Mouse (Mus musculus) heart, postnatal 0 days (tissue): ENCODE results near the gene Brd2. TPM values are rescaled to one million over a fixed set of nuclear protein-coding genes. Genes with fewer than 3 reads are reported as not detected.
A peak's percentile ranks its signal among the peaks of the same experiment; 100 is the strongest.

ENCODE experiments used
- ATAC-seq: fragments of 200-750 bp; cut with Nextera tagmentation; 2 replicates; pipeline ENCODE4 v1.8.0; 2017; ENCODE audit warnings: low read depth, moderate number of reproducible peaks, moderate library complexity; ENCODE audit not compliant: insufficient read depth
- DNase-seq: peaks from one replicate; pipeline ENCODE4 v3.0.0-alpha.2; 2016; ENCODE audit warnings: low spot score
- H3K27ac ChIP-seq: fragments of 300-500 bp; sonication (generic); 2 replicates; pipeline ENCODE4 v1.5.1; 2014; ENCODE audit warnings: low read depth, mild to moderate bottlenecking
- H3K27me3 ChIP-seq: fragments of 300-500 bp; sonication (generic); 2 replicates; pipeline ENCODE4 v1.6.1; 2014; ENCODE audit warnings: low read length, mixed read lengths; ENCODE audit not compliant: control insufficient read depth, insufficient read depth
- H3K36me3 ChIP-seq: fragments of 300-500 bp; sonication (generic); replicated peaks from 2 replicates; pipeline ENCODE4 v1.6.1; 2014; ENCODE audit warnings: low read length, mixed read lengths; ENCODE audit not compliant: control insufficient read depth, insufficient read depth
- H3K4me1 ChIP-seq: fragments of 300-500 bp; sonication (generic); 2 replicates; pipeline ENCODE4 v1.6.1; 2014; ENCODE audit warnings: antibody characterized with exemption; ENCODE audit not compliant: control insufficient read depth, insufficient read depth
- H3K4me2 ChIP-seq: fragments of 300-500 bp; sonication (generic); 2 replicates; pipeline ENCODE4 v1.6.1; 2014; ENCODE audit warnings: low read depth, mild to moderate bottlenecking, low read length, moderate library complexity
- H3K4me3 ChIP-seq: fragments of 300-500 bp; sonication (generic); 2 replicates; pipeline ENCODE4 v1.5.1; 2014; ENCODE audit warnings: low read depth, low read length
- H3K9ac ChIP-seq: fragments of 300-500 bp; sonication (generic); replicated peaks from 2 replicates; pipeline ENCODE4 v1.6.1; 2014; ENCODE audit warnings: low read depth, low read length, mixed read lengths
- H3K9me3 ChIP-seq: fragments of 300-500 bp; sonication (generic); replicated peaks from 2 replicates; pipeline ENCODE4 v1.6.1; 2016; ENCODE audit warnings: low read length; ENCODE audit not compliant: control insufficient read depth
- CTCF ChIP-seq: IDR thresholded peaks from 2 replicates; pipeline ENCODE4 v1.5.1; 2016; ENCODE audit warnings: antibody characterized with exemption, control low read depth, low read depth
- EP300 ChIP-seq: IDR thresholded peaks from 2 replicates; pipeline ENCODE4 v1.6.1; 2016; ENCODE audit warnings: antibody characterized with exemption, low read depth
- WGBS: fragments of 180-500 bp; shearing (Covaris S2); extraction: QIAGEN DNeasy Blood & Tissue Kit; methylation state at CpG from one replicate; pipeline ENCODE4 v1.1.7; 2014; 5-methylcytosine and 5-hydroxymethylcytosine counted together
- polyA plus RNA-seq: library from polyadenylated mRNA; unstranded; fragments of >200 nt; fragmentation: Nextera tagmentation; extraction: Ambion mirVana; gene quantifications from 2 replicates; pipeline ENCODE4 v1.2.1, GENCODE M21; 2015
- total RNA-seq: library from RNA; depleted of rRNA; stranded (reverse); fragments of >200 nt; gene quantifications from 2 replicates; pipeline ENCODE4 v1.2.3, GENCODE M21; 2014; ENCODE audit warnings: low replicate concordance

The Brd2 gene
- total and polyA plus RNA-seq, 2 experiments from 2014 or later: 38.4 to 87.5 TPM

DNA sequence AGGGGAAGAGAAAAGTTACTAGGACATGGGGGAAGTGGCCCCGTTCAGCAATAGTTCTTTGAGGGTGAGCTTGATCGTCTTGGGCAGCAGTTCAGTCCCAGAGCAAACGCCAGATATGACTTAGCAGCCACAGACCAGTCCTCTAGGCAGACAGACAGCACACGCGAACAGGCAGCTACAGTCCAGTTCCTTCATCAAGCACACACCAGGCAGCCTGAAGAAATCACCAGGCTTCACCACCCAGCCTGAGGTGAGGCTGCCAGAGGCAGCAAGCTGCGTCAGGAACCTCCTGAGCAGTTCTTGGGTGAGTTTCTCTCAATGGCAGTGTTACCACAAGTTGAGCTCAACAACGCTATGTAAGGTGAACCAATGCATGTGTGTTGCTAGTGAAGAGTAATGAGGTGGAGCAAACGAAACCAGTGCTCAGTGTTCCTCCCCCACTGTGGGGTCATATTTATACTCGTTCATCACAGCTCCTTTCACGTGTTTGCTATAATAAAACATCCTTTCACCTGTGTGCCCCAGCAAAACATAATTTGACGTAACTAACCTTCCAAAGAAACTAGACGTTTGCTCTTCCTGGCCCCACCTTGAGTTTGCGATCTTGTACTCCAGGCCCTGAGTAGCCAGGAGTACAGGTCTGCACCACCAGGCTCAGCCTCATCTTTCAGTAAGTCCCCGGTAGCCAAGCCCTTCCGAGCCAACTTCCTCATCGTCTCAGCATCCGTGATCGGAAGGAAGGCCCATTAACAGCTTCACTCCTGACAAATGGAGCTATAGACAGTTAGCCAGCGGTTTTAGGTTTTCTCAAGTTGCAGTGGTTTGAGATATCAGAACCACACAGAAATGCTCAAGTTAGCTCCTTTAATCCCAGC is 7.9 kb upstream of the Brd2 start:
- DNase-seq (no peak), ATAC-seq (no peak)
- H3K36me3 ChIP-seq: no peaks in the 10 kb centered on the region
- H3K4me3 ChIP-seq: no peak overlapping the region
- H3K9me3 ChIP-seq: no peaks in the 10 kb centered on the region
- H3K4me2 ChIP-seq: no peak overlapping the region
- H3K4me1 ChIP-seq: peaks cover 13% of the 10 kb centered on the region; the same call in 1 of the 2 replicates
- H3K27ac ChIP-seq: no peak overlapping the region
- TF ChIP-seq CTCF (no peak), EP300 (no peak)
- H3K9ac ChIP-seq: no peak overlapping the region
- no peaks in the 10 kb centered on the region for H3K27me3 ChIP-seq
- 72% methylated on average over 19 of the region's 19 CpGs for WGBS

GRCm38 (mm10) chr17:34128944-34129791 is 6.7 kb upstream of the Brd2 start:
- Histone ChIP-seq H3K36me3 (no peaks in the 10 kb centered on the region), H3K27me3 (no peaks in the 10 kb centered on the region), H3K4me3 (peak overlapping the region; percentile 8; the same call in 1 of the 2 replicates), H3K27ac (peak overlapping the region; percentile 17; the same call in 1 of the 2 replicates), H3K4me1 (peaks cover 19% of the 10 kb centered on the region), H3K9me3 (no peaks in the 10 kb centered on the region), H3K9ac (no peak overlapping the region; the same call in 1 of the 2 replicates), H3K4me2 (peak overlapping the region; percentile 16; the same call in 1 of the 2 replicates)
- no peak for ATAC-seq
- 19% methylated on average over 18 of the region's 18 CpGs for WGBS
- TF ChIP-seq CTCF (0 out of 2 replicates have a peak, but pooled peaks have one; percentile 13), EP300 (no peak)
- no peak for DNase-seq

DNA sequence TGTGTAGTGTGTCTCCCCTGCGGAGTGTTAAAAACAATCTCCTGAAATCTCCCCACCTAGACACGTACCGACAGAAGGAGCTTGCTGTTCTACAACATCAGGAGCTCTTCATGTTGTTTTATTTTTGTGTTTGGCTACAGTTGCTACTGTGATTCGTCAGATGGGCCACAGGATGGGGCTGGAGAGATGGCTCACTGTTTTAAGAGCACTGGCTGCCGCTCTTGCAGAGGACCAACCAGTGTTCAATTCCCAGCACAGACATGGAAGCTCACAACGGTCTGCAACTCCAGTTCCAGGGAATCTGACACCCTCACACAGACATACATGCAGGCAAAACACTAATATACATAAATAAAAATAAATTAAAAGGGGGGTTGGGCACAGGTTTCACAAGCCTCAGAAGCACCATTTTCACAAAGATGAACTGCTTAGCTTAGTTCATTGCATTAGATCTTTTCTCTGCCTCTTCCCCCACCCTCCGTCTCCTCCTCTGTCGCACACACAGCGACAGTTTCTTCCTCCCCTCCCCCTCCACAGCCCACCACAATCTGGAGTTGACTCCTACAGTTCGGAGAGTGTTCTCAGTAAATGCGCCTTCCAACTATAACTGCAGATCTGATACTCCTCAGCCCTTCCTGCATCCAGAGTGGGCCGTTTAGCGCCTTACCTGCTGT is 6.0 kb upstream of the Brd2 start:
- H3K27ac ChIP-seq: no peak overlapping the region
- WGBS: 25% methylated on average over 13 of the region's 13 CpGs

GRCm38 (mm10) chr17:34127475-34127874 is 5.0 kb upstream of the Brd2 start:
- no peak overlapping the region for H3K9ac ChIP-seq
- 40% methylated on average over 6 of the region's 6 CpGs for WGBS
- ATAC-seq (no peak), DNase-seq (no peak)
- H3K36me3 ChIP-seq: no peaks in the 10 kb centered on the region
- H3K27me3 ChIP-seq: no peaks in the 10 kb centered on the region
- H3K4me2 ChIP-seq: no peak overlapping the region
- H3K4me1 ChIP-seq: peaks cover 19% of the 10 kb centered on the region
- H3K4me3 ChIP-seq: no peak overlapping the region
- H3K9me3 ChIP-seq: no peaks in the 10 kb centered on the region
- H3K27ac ChIP-seq: no peak overlapping the region
- TF ChIP-seq EP300 (no peak), CTCF (no peak)

More for the DNA sequence above, 6.0 kb upstream of the Brd2 start:
- H3K4me2 ChIP-seq: peak overlapping the region; percentile 16; the same call in 1 of the 2 replicates
- H3K4me1 ChIP-seq: peaks cover 19% of the 10 kb centered on the region
- TF ChIP-seq CTCF: 0 out of 2 replicates have a peak, but pooled peaks have one; percentile 19
- no peak for TF ChIP-seq EP300
- ATAC-seq: no peak
- peak overlapping the region; percentile 8; the same call in 1 of the 2 replicates for H3K4me3 ChIP-seq
- H3K9ac ChIP-seq: no peak overlapping the region; the same call in 1 of the 2 replicates
- no peaks in the 10 kb centered on the region for H3K36me3 ChIP-seq
- no peak for DNase-seq
- H3K9me3 ChIP-seq: no peaks in the 10 kb centered on the region
- no peaks in the 10 kb centered on the region for H3K27me3 ChIP-seq

GRCm38 (mm10) chr17:34126826-34127420 is 4.5 kb upstream of the Brd2 start:
- DNase-seq (no peak), ATAC-seq (no peak)
- WGBS: 63% methylated on average over 9 of the region's 9 CpGs
- no peak overlapping the region for H3K4me3 ChIP-seq
- H3K4me1 ChIP-seq: peaks cover 19% of the 10 kb centered on the region
- no peaks in the 10 kb centered on the region for H3K9me3 ChIP-seq
- H3K9ac ChIP-seq: no peak overlapping the region
- H3K36me3 ChIP-seq: no peaks in the 10 kb centered on the region
- TF ChIP-seq CTCF (no peak), EP300 (no peak)
- H3K27ac ChIP-seq: no peak overlapping the region
- no peak overlapping the region for H3K4me2 ChIP-seq
- no peaks in the 10 kb centered on the region for H3K27me3 ChIP-seq
